Mouse (Mus musculus) MEL (cell line): ENCODE results near the gene Ror1. TPM values are rescaled to one million over a fixed set of nuclear protein-coding genes. Genes with fewer than 3 reads are reported as not detected.

Experiments used
- DNase-seq: peaks from one replicate; pipeline ENCODE4 v3.0.0; 2011; ENCODE audit warnings: low read depth, low spot score
- H3K27ac ChIP-seq: 2 replicates; pipeline ENCODE4 v1.5.1; 2012; ENCODE audit warnings: low read depth, mild to moderate bottlenecking, control low read depth, low read length, moderate library complexity; ENCODE audit not compliant: control insufficient read depth
- H3K27me3 ChIP-seq, 2 experiments: fragments of 150-350 bp in 1 of 2; sonication (generic) in 1 of 2; 2 replicates each; pipeline ENCODE4 v1.6.1; 2012; ENCODE audit warnings: low read length in 2 of 2, mild to moderate bottlenecking in 2 of 2, improper control_type of control experiment in 1 of 2, moderate library complexity in 1 of 2; ENCODE audit not compliant: insufficient read depth in 2 of 2, control insufficient read depth in 1 of 2
- H3K36me3 ChIP-seq, 2 experiments: 2 replicates each; pipeline ENCODE4 v1.6.1; 2012 to 2014; ENCODE audit warnings: low read length in 2 of 2, improper control_type of control experiment in 1 of 2, inconsistent platforms in 1 of 2, mild to moderate bottlenecking in 1 of 2; ENCODE audit not compliant: insufficient read depth in 2 of 2, control insufficient read depth in 1 of 2
- H3K4me1 ChIP-seq, 2 experiments: fragments of 150-350 bp in 1 of 2; sonication (generic) in 1 of 2; 2 replicates each; pipeline ENCODE4 v1.6.1; 2012; ENCODE audit warnings: low read length in 2 of 2, improper control_type of control experiment in 1 of 2, mild to moderate bottlenecking in 1 of 2; ENCODE audit not compliant: insufficient read depth in 2 of 2, control insufficient read depth in 1 of 2
- H3K4me3 ChIP-seq, 2 experiments: fragments of 150-350 bp in 1 of 2; sonication (generic) in 1 of 2; 2 replicates each; pipeline ENCODE4 v1.5.1; 2012; ENCODE audit warnings: low read depth in 2 of 2, low read length in 2 of 2, mild to moderate bottlenecking in 2 of 2, moderate library complexity in 2 of 2, control low read depth in 1 of 2, improper control_type of control experiment in 1 of 2; ENCODE audit not compliant: control insufficient read depth in 1 of 2, insufficient read depth in 1 of 2
- H3K79me2 ChIP-seq: 2 replicates; pipeline ENCODE4 v1.6.1; 2012; ENCODE audit warnings: mild to moderate bottlenecking, low read length, moderate library complexity; ENCODE audit not compliant: control insufficient read depth, poor library complexity, insufficient read depth
- H3K9ac ChIP-seq: 2 replicates; pipeline ENCODE4 v1.6.1; 2012; ENCODE audit warnings: low read depth, mild to moderate bottlenecking, control low read depth, low read length, moderate library complexity; ENCODE audit not compliant: control insufficient read depth, poor library complexity, severe bottlenecking
- H3K9me3 ChIP-seq: fragments of 150-350 bp; sonication (generic); replicated peaks from 2 replicates; pipeline ENCODE4 v1.6.1; 2012; ENCODE audit warnings: mild to moderate bottlenecking, low read length, improper control_type of control experiment, moderate library complexity; ENCODE audit not compliant: insufficient read depth
- CHD1 ChIP-seq: IDR thresholded peaks from 2 replicates; pipeline ENCODE4 v1.6.1; 2012; ENCODE audit warnings: low read depth, mild to moderate bottlenecking, inconsistent platforms, low read length, improper control_type of control experiment
- CHD2 ChIP-seq: IDR thresholded peaks from 2 replicates; pipeline ENCODE4 v1.6.1; 2011; ENCODE audit warnings: low read length, improper control_type of control experiment
- EP300 ChIP-seq, 2 experiments: IDR thresholded peaks; 2 replicates each; pipeline ENCODE4 v1.6.1; 2011; ENCODE audit warnings: improper control_type of control experiment in 2 of 2, low read length in 2 of 2, low read depth in 1 of 2, mild to moderate bottlenecking in 1 of 2
- ETS1 ChIP-seq: IDR thresholded peaks from 2 replicates; pipeline ENCODE4 v1.6.1; 2012; ENCODE audit warnings: low read depth, mild to moderate bottlenecking, inconsistent platforms, low read length, improper control_type of control experiment, moderate library complexity
- GABPA ChIP-seq: IDR thresholded peaks from 2 replicates; pipeline ENCODE4 v1.6.1; 2012; ENCODE audit warnings: low read depth, mild to moderate bottlenecking, inconsistent platforms, low read length, improper control_type of control experiment, moderate library complexity
- GATA1 ChIP-seq: IDR thresholded peaks from 2 replicates; pipeline ENCODE4 v1.6.1; 2011; ENCODE audit warnings: low read depth, low read length, improper control_type of control experiment
- HCFC1 ChIP-seq: IDR thresholded peaks from 2 replicates; pipeline ENCODE4 v1.6.1; 2012; ENCODE audit warnings: low read depth, mild to moderate bottlenecking, inconsistent platforms, low read length, improper control_type of control experiment, moderate library complexity
- MEF2A ChIP-seq: IDR thresholded peaks from 2 replicates; pipeline ENCODE4 v1.6.1; 2014; ENCODE audit warnings: low read depth, mild to moderate bottlenecking, inconsistent platforms, low read length, improper control_type of control experiment; ENCODE audit not compliant: poor library complexity, insufficient replicate concordance, severe bottlenecking; ENCODE audit errors: extremely low read depth
- MYB ChIP-seq: IDR thresholded peaks from 2 replicates; pipeline ENCODE4 v1.6.1; 2011; ENCODE audit warnings: mild to moderate bottlenecking, low read depth, low read length, improper control_type of control experiment
- MYC ChIP-seq: IDR thresholded peaks from 2 replicates; pipeline ENCODE4 v1.6.1; 2011; ENCODE audit warnings: low read depth, mild to moderate bottlenecking, low read length, improper control_type of control experiment, moderate library complexity
- NELFE ChIP-seq: IDR thresholded peaks from 2 replicates; pipeline ENCODE4 v1.6.1; 2011; ENCODE audit warnings: low read depth, low read length, improper control_type of control experiment
- NRF1 ChIP-seq: IDR thresholded peaks from 2 replicates; pipeline ENCODE4 v1.6.1; 2014; ENCODE audit warnings: low read depth, mild to moderate bottlenecking, inconsistent platforms, low read length, improper control_type of control experiment, moderate library complexity; ENCODE audit not compliant: poor library complexity, insufficient read depth, severe bottlenecking
- POLR2A ChIP-seq, 2 experiments: IDR thresholded peaks; 2 replicates each; pipeline ENCODE4 v1.6.1; 2011 to 2012; ENCODE audit warnings: low read length in 2 of 2, mild to moderate bottlenecking in 2 of 2, control low read depth in 1 of 2, improper control_type of control experiment in 1 of 2, low read depth in 1 of 2, moderate library complexity in 1 of 2; ENCODE audit not compliant: control insufficient read depth in 1 of 2, insufficient read depth in 1 of 2, poor library complexity in 1 of 2
- RAD21 ChIP-seq: IDR thresholded peaks from 2 replicates; pipeline ENCODE4 v1.6.1; 2011; ENCODE audit warnings: mild to moderate bottlenecking, low read depth, low read length, improper control_type of control experiment
- SIN3A ChIP-seq: IDR thresholded peaks from 2 replicates; pipeline ENCODE4 v1.6.1; 2012; ENCODE audit warnings: low read length, improper control_type of control experiment, inconsistent platforms
- SMC3 ChIP-seq: IDR thresholded peaks from 2 replicates; pipeline ENCODE4 v1.6.1; 2011; ENCODE audit warnings: low read depth, low read length, improper control_type of control experiment
- TAL1 ChIP-seq: IDR thresholded peaks from 2 replicates; pipeline ENCODE4 v1.6.1; 2012; ENCODE audit warnings: mild to moderate bottlenecking, inconsistent platforms, low read length, moderate library complexity, mixed read lengths
- TBP ChIP-seq: IDR thresholded peaks from 2 replicates; pipeline ENCODE4 v1.8.0; 2011; ENCODE audit warnings: low read depth, low read length, improper control_type of control experiment
- TCF12 ChIP-seq: IDR thresholded peaks from 2 replicates; pipeline ENCODE4 v1.6.1; 2014; ENCODE audit warnings: low read depth, mild to moderate bottlenecking, inconsistent platforms, low read length, improper control_type of control experiment, moderate library complexity
- USF1 ChIP-seq: IDR thresholded peaks from 2 replicates; pipeline ENCODE4 v1.6.1; 2014; ENCODE audit warnings: low read depth, mild to moderate bottlenecking, inconsistent platforms, low read length, improper control_type of control experiment, moderate library complexity
- USF2 ChIP-seq, 2 experiments: IDR thresholded peaks; 2 replicates each; pipeline ENCODE4 v1.6.1; 2011 to 2012; ENCODE audit warnings: improper control_type of control experiment in 2 of 2, low read length in 2 of 2, borderline replicate concordance in 1 of 2, inconsistent platforms in 1 of 2, low read depth in 1 of 2, mild to moderate bottlenecking in 1 of 2; ENCODE audit not compliant: insufficient read depth in 1 of 2
- ZC3H11A ChIP-seq: IDR thresholded peaks from 2 replicates; pipeline ENCODE4 v1.6.1; 2012; ENCODE audit warnings: low read depth, mild to moderate bottlenecking, inconsistent platforms, low read length, improper control_type of control experiment
- ZMIZ1 ChIP-seq: IDR thresholded peaks from 2 replicates; pipeline ENCODE4 v1.6.1; 2012; ENCODE audit warnings: low read depth, mild to moderate bottlenecking, inconsistent platforms, low read length, improper control_type of control experiment, moderate library complexity
- polyA plus RNA-seq, 2 experiments: library from polyadenylated mRNA; stranded (reverse) in 1 of 2; unstranded in 1 of 2; fragments of >175 nt in 1 of 2; fragments of >200 nt in 1 of 2; gene quantifications; 2 replicates each; pipeline versions ENCODE4 v1.2.1 to v1.2.4; 2012; ENCODE audit warnings: low replicate concordance in 2 of 2, low read depth in 1 of 2; ENCODE audit not compliant: insufficient read length in 2 of 2, insufficient read depth in 1 of 2, missing spikeins in 1 of 2
- total RNA-seq: library from RNA; depleted of rRNA; stranded (reverse); fragments of 300-350 nt; gene quantifications from 2 replicates; pipeline ENCODE4 v1.2.3, GENCODE M21; 2012

Ror1 gene
- total and polyA plus RNA-seq, 3 experiments, result not detected

DNA sequence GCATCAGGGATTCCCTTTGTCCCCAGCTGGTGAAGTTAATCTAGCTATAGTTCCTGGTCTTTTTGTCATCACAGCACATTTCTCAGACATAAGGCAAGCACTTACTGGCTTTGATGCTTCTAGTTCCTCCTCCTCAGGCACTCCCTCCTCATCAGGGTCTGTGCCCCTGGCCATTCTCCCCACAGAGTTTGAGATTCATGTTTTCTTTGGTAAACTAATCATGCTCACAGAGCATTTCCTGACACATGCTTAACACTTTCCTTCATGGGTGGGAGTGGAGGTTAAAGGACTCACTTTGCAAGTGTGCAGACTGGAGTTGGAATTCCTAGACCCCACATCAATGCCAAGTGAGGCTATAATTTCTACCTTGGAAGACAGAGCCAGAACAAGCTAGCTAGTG, 43.8 kb upstream of the Ror1 start:
- DNase-seq, result no peak
- H3K27ac ChIP-seq, result no peak overlapping the region
- H3K79me2 ChIP-seq, result no peaks in the 10 kb centered on the region
- H3K4me3 ChIP-seq, result no peak overlapping the region
- H3K36me3 ChIP-seq, result peaks cover 0 to 3% of the 10 kb centered on the region in 2 experiments; a peak in 1 of 4 replicates
- no peaks in the 10 kb centered on the region for H3K27me3 ChIP-seq
- no peak for TF ChIP-seq ETS1
- no peak for TF ChIP-seq POLR2A (IDR thresholded peaks at IDR 0.05; ENCODE audit: control insufficient read depth in 1 of 2, insufficient read depth in 1 of 2, low read depth in 1 of 2, low read length in 2 of 2, poor library complexity in 1 of 2)
- TF ChIP-seq TBP, result no peak
- no peak for TF ChIP-seq NELFE
- peaks cover 0 to 4% of the 10 kb centered on the region in 2 experiments; a peak in 2 of 4 replicates for H3K4me1 ChIP-seq
- no peaks in the 10 kb centered on the region for H3K9me3 ChIP-seq
- H3K9ac ChIP-seq, result no peak overlapping the region

DNA sequence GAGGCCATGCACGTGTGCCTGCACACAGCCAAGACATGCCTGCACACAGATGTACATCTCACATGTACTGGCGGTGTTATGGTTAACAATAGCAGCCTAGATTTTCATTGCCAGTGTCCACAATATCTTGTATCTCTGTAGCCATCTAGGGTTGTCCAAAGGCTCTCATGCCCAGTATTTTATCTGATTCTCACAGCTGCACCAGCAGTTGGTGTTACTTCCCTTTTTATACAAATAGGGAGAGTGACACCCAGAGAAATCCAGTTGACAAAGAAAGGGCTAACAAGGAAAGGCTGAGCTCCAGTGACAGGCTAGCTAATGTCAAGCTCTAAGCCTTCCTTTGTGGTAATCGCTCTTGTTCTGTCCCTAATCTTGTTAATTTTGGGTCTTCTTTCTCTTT, 43.3 kb upstream of the Ror1 start:
- Histone ChIP-seq H3K27me3 (no peaks in the 10 kb centered on the region), H3K36me3 (peaks cover 0 to 3% of the 10 kb centered on the region in 2 experiments; a peak in 1 of 4 replicates), H3K9ac (no peak overlapping the region), H3K4me3 (no peak overlapping the region), H3K79me2 (no peaks in the 10 kb centered on the region), H3K9me3 (no peaks in the 10 kb centered on the region), H3K27ac (no peak overlapping the region), H3K4me1 (peaks cover 0 to 4% of the 10 kb centered on the region in 2 experiments; a peak in 2 of 4 replicates)
- TF ChIP-seq GABPA (no peak), USF2 (IDR thresholded peaks at IDR 0.05; ENCODE audit: borderline replicate concordance in 1 of 2, insufficient read depth in 1 of 2, low read depth in 1 of 2, low read length in 2 of 2) (no peak), MYB (0 out of 2 replicates have a peak, but pooled peaks have one; percentile 46), MYC (0 out of 2 replicates have a peak, but pooled peaks have one; percentile 17), SIN3A (no peak), CHD2 (no peak), NELFE (no peak), TCF12 (peak; percentile 60), TAL1 (peak; percentile 27), NRF1 (no peak), GATA1 (peak; percentile 61; the same call in 1 of the 2 replicates), MEF2A (no peak), ZC3H11A (no peak), RAD21 (no peak), SMC3 (no peak), ZMIZ1 (no peak), USF1 (no peak), HCFC1 (no peak), CHD1 (no peak), EP300 (IDR thresholded peaks at IDR 0.05; ENCODE audit: low read depth in 1 of 2, low read length in 2 of 2) (peak; percentile 67 to 68; a peak in 3 of 4 replicates)
- peak; percentile 59 for DNase-seq
